Mouse (Mus musculus) hindbrain, postnatal 0 days (tissue): ENCODE results near the gene Npm1. TPM values are rescaled to one million over a fixed set of nuclear protein-coding genes. Genes with fewer than 3 reads are reported as not detected.

Experiments used
- ATAC-seq: fragments of 200-750 bp; cut with Nextera tagmentation; 2 replicates; pipeline ENCODE4 v1.8.0; 2017; ENCODE audit warnings: mild to moderate bottlenecking, moderate TSS enrichment, moderate library complexity
- DNase-seq: peaks from one replicate; pipeline ENCODE4 v3.0.0-alpha.2; 2015; ENCODE audit warnings: low spot score
- H3K27ac ChIP-seq: fragments of 300-500 bp; sonication (generic); 2 replicates; pipeline ENCODE4 v1.5.1; 2014; ENCODE audit warnings: mild to moderate bottlenecking
- H3K27me3 ChIP-seq: fragments of 300-500 bp; sonication (generic); 2 replicates; pipeline ENCODE4 v1.6.1; 2014; ENCODE audit warnings: low read length, mixed read lengths; ENCODE audit not compliant: insufficient read depth
- H3K36me3 ChIP-seq: fragments of 300-500 bp; sonication (generic); 2 replicates; pipeline ENCODE4 v1.6.1; 2014; ENCODE audit warnings: low read length, mixed read lengths; ENCODE audit not compliant: insufficient read depth
- H3K4me1 ChIP-seq: fragments of 300-500 bp; sonication (generic); 2 replicates; pipeline ENCODE4 v1.6.1; 2014; ENCODE audit warnings: antibody characterized with exemption, low read length, mixed read lengths; ENCODE audit not compliant: insufficient read depth
- H3K4me2 ChIP-seq: fragments of 300-500 bp; sonication (generic); 2 replicates; pipeline ENCODE4 v1.6.1; 2014; ENCODE audit warnings: low read depth, mild to moderate bottlenecking, low read length, moderate library complexity, mixed read lengths
- H3K4me3 ChIP-seq: fragments of 300-500 bp; sonication (generic); 2 replicates; pipeline ENCODE4 v1.5.1; 2014; ENCODE audit warnings: low read length
- H3K9ac ChIP-seq: fragments of 300-500 bp; sonication (generic); replicated peaks from 2 replicates; pipeline ENCODE4 v1.6.1; 2014; ENCODE audit warnings: mild to moderate bottlenecking, low read length, moderate library complexity, mixed read lengths
- H3K9me3 ChIP-seq: fragments of 300-500 bp; sonication (generic); 2 replicates; pipeline ENCODE4 v1.6.1; 2016; ENCODE audit warnings: low read length, mixed read lengths
- CTCF ChIP-seq: IDR thresholded peaks from 2 replicates; pipeline ENCODE4 v1.5.1; 2016; ENCODE audit warnings: antibody characterized with exemption, control low read depth, low read depth
- WGBS: fragments of 180-500 bp; shearing (Covaris S2); extraction: QIAGEN DNeasy Blood & Tissue Kit; methylation state at CpG from one replicate; pipeline ENCODE4 v1.1.7; 2014; 5-methylcytosine and 5-hydroxymethylcytosine counted together
- polyA plus RNA-seq: library from polyadenylated mRNA; unstranded; fragments of >200 nt; fragmentation: Nextera tagmentation; extraction: Ambion mirVana; gene quantifications from 2 replicates; pipeline ENCODE4 v1.2.1, GENCODE M21; 2015
- total RNA-seq: library from RNA; depleted of rRNA; stranded (reverse); fragments of >200 nt; gene quantifications from 2 replicates; pipeline ENCODE4 v1.2.3, GENCODE M21; 2014

Gene Npm1
- total and polyA plus RNA-seq, 2 experiments from 2014 or later, result 143 to 395 TPM

GRCm38 (mm10) chr11:33162211-33162997 lies 602 bp downstream of the Npm1 start:
- H3K9ac ChIP-seq, result peak overlapping the region; percentile 90
- peaks cover 17% of the 10 kb centered on the region; the same call in 1 of the 2 replicates for H3K36me3 ChIP-seq
- no peak for TF ChIP-seq CTCF
- H3K27me3 ChIP-seq, result no peaks in the 10 kb centered on the region
- H3K27ac ChIP-seq, result peak overlapping the region; percentile 91
- 3% methylated on average over 50 of the region's 53 CpGs for WGBS
- ATAC-seq (peak; percentile 78), DNase-seq (peak; percentile 86)
- peak overlapping the region; percentile 93 for H3K4me2 ChIP-seq
- H3K4me1 ChIP-seq, result peaks cover 8% of the 10 kb centered on the region
- peak overlapping the region; percentile 96 for H3K4me3 ChIP-seq
- H3K9me3 ChIP-seq, result no peaks in the 10 kb centered on the region

- TF ChIP-seq CTCF, result no peak
- peaks cover 33% of the 10 kb centered on the region for H3K36me3 ChIP-seq
- DNase-seq, result no peak
- H3K27me3 ChIP-seq, result no peaks in the 10 kb centered on the region
- no peak overlapping the region for H3K4me3 ChIP-seq
- no peak overlapping the region for H3K27ac ChIP-seq
- H3K9ac ChIP-seq, result no peak overlapping the region
- H3K9me3 ChIP-seq, result no peaks in the 10 kb centered on the region
- WGBS, result 97% methylated on average over 3 of the region's 3 CpGs
- peaks cover 8% of the 10 kb centered on the region for H3K4me1 ChIP-seq
- no peak overlapping the region for H3K4me2 ChIP-seq
- ATAC-seq, result no peak
Observed at GRCm38 (mm10) chr11:33159741-33160140, 3.3 kb downstream of the Npm1 start.

- no peak overlapping the region for H3K4me2 ChIP-seq
- H3K9ac ChIP-seq, result no peak overlapping the region
- 81% methylated on average over 2 of the region's 2 CpGs for WGBS
- H3K4me1 ChIP-seq, result peaks cover 8% of the 10 kb centered on the region; the same call in 1 of the 2 replicates
- ATAC-seq (no peak), DNase-seq (no peak)
- H3K4me3 ChIP-seq, result no peak overlapping the region
- no peak for TF ChIP-seq CTCF
- no peaks in the 10 kb centered on the region for H3K27me3 ChIP-seq
- H3K36me3 ChIP-seq, result peaks cover 38% of the 10 kb centered on the region
- H3K9me3 ChIP-seq, result no peaks in the 10 kb centered on the region
- H3K27ac ChIP-seq, result no peak overlapping the region
Observed at GRCm38 (mm10) chr11:33157453-33158196, 5.4 kb downstream of the Npm1 start.

GRCm38 (mm10) chr11:33156436-33157015 lies 6.5 kb downstream of the Npm1 start:
- WGBS, result 89% methylated on average over 4 of the region's 4 CpGs
- Histone ChIP-seq H3K4me1 (peaks cover 3% of the 10 kb centered on the region; the same call in 1 of the 2 replicates), H3K27ac (no peak overlapping the region), H3K27me3 (no peaks in the 10 kb centered on the region), H3K4me3 (no peak overlapping the region), H3K9me3 (no peaks in the 10 kb centered on the region), H3K36me3 (peaks cover 44% of the 10 kb centered on the region), H3K9ac (no peak overlapping the region), H3K4me2 (no peak overlapping the region)
- no peak for TF ChIP-seq CTCF
- no peak for ATAC-seq
- no peak for DNase-seq

GRCm38 (mm10) chr11:33154459-33154858 lies 8.5 kb downstream of the Npm1 start:
- H3K27ac ChIP-seq, result no peak overlapping the region
- ATAC-seq (no peak), DNase-seq (no peak)
- no peaks in the 10 kb centered on the region for H3K4me1 ChIP-seq
- no peak overlapping the region for H3K9ac ChIP-seq
- H3K36me3 ChIP-seq, result peaks cover 51% of the 10 kb centered on the region
- H3K4me3 ChIP-seq, result no peak overlapping the region
- H3K4me2 ChIP-seq, result no peak overlapping the region
- no peaks in the 10 kb centered on the region for H3K9me3 ChIP-seq
- no peaks in the 10 kb centered on the region for H3K27me3 ChIP-seq
- WGBS, result 94% methylated on average over 3 of the region's 3 CpGs
- no peak for TF ChIP-seq CTCF

- Histone ChIP-seq H3K4me3 (no peak overlapping the region), H3K4me2 (no peak overlapping the region), H3K27ac (no peak overlapping the region), H3K36me3 (peaks cover 50% of the 10 kb centered on the region), H3K4me1 (no peaks in the 10 kb centered on the region), H3K9ac (no peak overlapping the region), H3K27me3 (no peaks in the 10 kb centered on the region), H3K9me3 (no peaks in the 10 kb centered on the region)
- no peak for TF ChIP-seq CTCF
- WGBS, result 85% methylated on average over 1 of the region's 1 CpGs
- DNase-seq, result no peak
- ATAC-seq, result no peak
Observed at GRCm38 (mm10) chr11:33152997-33153396, 10.0 kb downstream of the Npm1 start.
